Mouse (Mus musculus) kidney, adult 2 months (tissue): ENCODE measurements around the gene Herc1. TPM values are rescaled to one million over a fixed set of nuclear protein-coding genes. Genes with fewer than 3 reads are reported as not detected.

Experiments used
- DNase-seq: peaks from one replicate; pipeline ENCODE4 v3.0.0; 2021
- H3K27ac ChIP-seq: fragments of 200-500 bp; 2 replicates; pipeline ENCODE4 v1.5.1; 2012; ENCODE audit warnings: low read depth, low read length, control low read depth, inconsistent platforms; ENCODE audit not compliant: insufficient read depth
- H3K27me3 ChIP-seq: fragments of 200-500 bp; replicated peaks from 2 replicates; pipeline ENCODE4 v1.6.1; 2012; ENCODE audit warnings: mild to moderate bottlenecking, moderate library complexity, low read length, inconsistent platforms; ENCODE audit not compliant: control insufficient read depth, insufficient read depth
- H3K36me3 ChIP-seq: fragments of 200-500 bp; 2 replicates; pipeline ENCODE4 v1.6.1; 2012; ENCODE audit warnings: mild to moderate bottlenecking, moderate library complexity, low read length, inconsistent platforms; ENCODE audit not compliant: control insufficient read depth, insufficient read depth
- H3K4me1 ChIP-seq: fragments of 200-500 bp; 2 replicates; pipeline ENCODE4 v1.6.1; 2011; ENCODE audit warnings: low read length; ENCODE audit not compliant: control insufficient read depth, insufficient read depth
- H3K4me3 ChIP-seq: fragments of 200-500 bp; 2 replicates; pipeline ENCODE4 v1.5.1; 2011; ENCODE audit warnings: mild to moderate bottlenecking, low read depth, low read length, control low read depth; ENCODE audit not compliant: insufficient read depth
- CTCF ChIP-seq: fragments of 200-500 bp; conservative IDR thresholded peaks from 2 replicates; pipeline ENCODE4 v1.5.1; 2011; ENCODE audit warnings: low read depth, mild to moderate bottlenecking, control low read depth, low read length, moderate library complexity, mixed read lengths; ENCODE audit not compliant: insufficient read depth, insufficient read length
- POLR2A ChIP-seq: fragments of 200-500 bp; IDR thresholded peaks from one replicate; pipeline ENCODE4 v1.6.1; 2011; ENCODE audit warnings: low read depth, low read length, control low read depth
- WGBS: fragments of 180-500 bp; shearing (Covaris S2); methylation state at CpG from one replicate; pipeline ENCODE4 v1.1.7; 2018; 5-methylcytosine and 5-hydroxymethylcytosine counted together
- polyA plus RNA-seq: library from polyadenylated mRNA; depleted of rRNA; stranded (reverse); fragments of >200 nt; gene quantifications from 2 replicates; pipeline ENCODE4 v1.2.3, GENCODE M21; 2012; rRNA removed

The Herc1 gene
- polyA plus RNA-seq, 1 experiment: 12.0 TPM

DNA sequence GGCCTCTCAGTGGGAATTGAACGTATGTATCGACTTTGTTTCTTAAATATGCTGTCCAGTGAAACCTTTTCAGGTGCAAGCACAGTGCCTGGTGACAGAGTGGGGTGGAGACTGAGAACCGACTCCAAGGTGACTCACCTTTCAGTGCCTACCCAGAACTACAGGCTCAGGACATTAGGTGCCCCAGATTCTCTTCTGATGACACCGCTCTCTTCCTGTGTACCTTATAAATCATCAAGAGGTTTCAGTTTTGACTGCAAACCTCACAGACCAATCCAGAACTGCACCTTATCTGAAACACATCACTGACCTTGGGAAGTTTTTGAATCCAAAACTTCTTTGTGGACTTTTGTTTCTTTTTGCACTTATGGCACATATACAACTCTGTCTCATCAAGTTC lies 170.0 kb downstream of the Herc1 start:
- no peak for TF ChIP-seq POLR2A
- no peak for TF ChIP-seq CTCF
- Histone ChIP-seq H3K27me3 (no peaks in the 10 kb centered on the region), H3K36me3 (peaks cover 4% of the 10 kb centered on the region), H3K4me1 (no peaks in the 10 kb centered on the region), H3K27ac (no peak overlapping the region), H3K4me3 (no peak overlapping the region)
- no peak for DNase-seq
- 90% methylated on average over 4 of the region's 4 CpGs for WGBS

- H3K36me3 ChIP-seq: peaks cover 9% of the 10 kb centered on the region
- TF ChIP-seq POLR2A (no peak), CTCF (no peak)
- WGBS: 94% methylated on average over 3 of the region's 3 CpGs
- H3K27me3 ChIP-seq: no peaks in the 10 kb centered on the region
- no peak overlapping the region for H3K4me3 ChIP-seq
- no peak overlapping the region for H3K27ac ChIP-seq
- no peaks in the 10 kb centered on the region for H3K4me1 ChIP-seq
- no peak for DNase-seq
These were observed 171.3 kb downstream of the Herc1 start for GRCm38 (mm10) chr9:66521595-66521994.

GRCm38 (mm10) chr9:66542785-66543184 lies 192.5 kb downstream of the Herc1 start:
- no peak overlapping the region for H3K4me3 ChIP-seq
- H3K27ac ChIP-seq: no peak overlapping the region
- H3K36me3 ChIP-seq: peaks cover 8% of the 10 kb centered on the region
- DNase-seq: no peak
- H3K27me3 ChIP-seq: no peaks in the 10 kb centered on the region
- 86% methylated on average over 4 of the region's 4 CpGs for WGBS
- H3K4me1 ChIP-seq: no peaks in the 10 kb centered on the region
- TF ChIP-seq POLR2A (no peak), CTCF (no peak)

Other genes starting within 250 kb of the Herc1 start
- 74.3 and 76.7 TPM in 2 replicates for gene Snx1, start 223.9 kb upstream of the Herc1 start, polyA plus RNA-seq
- gene Ciao2a, start 223.8 kb upstream of the Herc1 start, polyA plus RNA-seq: 23.3 and 39.9 TPM in 2 replicates
- gene Dapk2, start 192.2 kb upstream of the Herc1 start, polyA plus RNA-seq: 10.8 and 11.8 TPM in 2 replicates
- 0.74 and 1.6 TPM in 2 replicates for gene Fbxl22, start 164.1 kb downstream of the Herc1 start, polyA plus RNA-seq
- gene Usp3, start 242.7 kb downstream of the Herc1 start, polyA plus RNA-seq: 25.1 and 29.6 TPM in 2 replicates